Mouse (Mus musculus): ENCODE data around the gene 1700092M07Rik. TPM values are rescaled to one million over a fixed set of nuclear protein-coding genes. Genes with fewer than 3 reads are reported as not detected.
"Not testable (repeated sequence)": the region's sequence is repeated elsewhere in the genome, so short reads cannot be mapped to it uniquely, and the experiment has no call there.

The 1700092M07Rik gene
- polyA plus RNA-seq, 2 experiments: 0.63 to 0.65 TPM

GRCm38 (mm10) chr19:8716767-8717475 is 23.6 kb upstream of the 1700092M07Rik start:
- TF ChIP-seq EP300 (IDR thresholded peaks at IDR 0.05; ENCODE audit: low read depth) (peak; percentile 32; the same call in 1 of the 2 replicates), CTCF (IDR thresholded peaks at IDR 0.05; ENCODE audit: low read depth) (0 out of 2 replicates have a peak, but pooled peaks have one; percentile 0)
- Histone ChIP-seq H3K9ac (replicated peaks) (0 out of 2 replicates have a peak overlapping the region, but pooled peaks have one; percentile 9), H3K9me3 (ENCODE audit: control insufficient read depth, low read length) (no peaks in the 10 kb centered on the region), H3K4me2 (ENCODE audit: low read depth) (peak overlapping the region; percentile 98), H3K4me1 (replicated peaks; ENCODE audit: control insufficient read depth in 2 of 2, insufficient read depth in 2 of 2, low read length in 1 of 2) (peaks cover 43% of the 10 kb centered on the region in 2 experiments), H3K36me3 (replicated peaks; ENCODE audit: control insufficient read depth, insufficient read depth, low read depth) (peaks cover 9% of the 10 kb centered on the region), H3K4me3 (ENCODE audit: insufficient read depth in 1 of 2, low read depth in 2 of 2, low read length in 2 of 2) (no peak overlapping the region), H3K27me3 (ENCODE audit: control insufficient read depth, insufficient read depth, low read length) (no peaks in the 10 kb centered on the region), H3K27ac (peak overlapping the region; percentile 99)
- DNase-seq (ENCODE audit: low read depth in 3 of 3, low spot score in 3 of 3) (no peak), ATAC-seq (ENCODE audit: insufficient read depth) (no peak)
- WGBS (ENCODE audit: insufficient replicate concordance): 66% methylated on average over 8 of the region's 10 CpGs

- TF ChIP-seq EP300 (IDR thresholded peaks at IDR 0.05; ENCODE audit: low read depth) (no peak), CTCF (IDR thresholded peaks at IDR 0.05; ENCODE audit: low read depth) (peak; percentile 91)
- Histone ChIP-seq H3K9ac (replicated peaks) (no peak overlapping the region), H3K9me3 (ENCODE audit: control insufficient read depth, low read length) (no peaks in the 10 kb centered on the region), H3K4me1 (replicated peaks; ENCODE audit: control insufficient read depth in 2 of 2, insufficient read depth in 2 of 2, low read length in 1 of 2) (peaks cover 45 to 46% of the 10 kb centered on the region in 2 experiments), H3K27ac (no peak overlapping the region), H3K4me2 (ENCODE audit: low read depth) (no peak overlapping the region), H3K36me3 (replicated peaks; ENCODE audit: control insufficient read depth, insufficient read depth, low read depth) (no peaks in the 10 kb centered on the region), H3K4me3 (ENCODE audit: insufficient read depth in 1 of 2, low read depth in 2 of 2, low read length in 2 of 2) (no peak overlapping the region), H3K27me3 (ENCODE audit: control insufficient read depth, insufficient read depth, low read length) (no peaks in the 10 kb centered on the region)
- DNase-seq (ENCODE audit: low read depth in 3 of 3, low spot score in 3 of 3): peak; percentile 66 to 74 (median 70)
- no peak for ATAC-seq (ENCODE audit: insufficient read depth)
- WGBS (ENCODE audit: insufficient replicate concordance): 54% methylated on average over 3 of the region's 3 CpGs
These were observed 22.2 kb upstream of the 1700092M07Rik start for GRCm38 (mm10) chr19:8718357-8718756.

GRCm38 (mm10) chr19:8719037-8719436 is 21.5 kb upstream of the 1700092M07Rik start:
- H3K4me2 ChIP-seq (ENCODE audit: low read depth); H3K4me3 ChIP-seq (ENCODE audit: insufficient read depth in 1 of 2, low read depth in 2 of 2, low read length in 2 of 2); ATAC-seq (ENCODE audit: insufficient read depth); DNase-seq (ENCODE audit: low read depth in 3 of 3, low spot score in 3 of 3); H3K9ac ChIP-seq (replicated peaks); H3K27me3 ChIP-seq (ENCODE audit: control insufficient read depth, insufficient read depth, low read length); H3K36me3 ChIP-seq (replicated peaks; ENCODE audit: control insufficient read depth, insufficient read depth, low read depth); H3K9me3 ChIP-seq (ENCODE audit: control insufficient read depth, low read length): not testable (repeated sequence)
- Histone ChIP-seq H3K4me1 (replicated peaks; ENCODE audit: control insufficient read depth in 2 of 2, insufficient read depth in 2 of 2, low read length in 1 of 2) (peaks cover 44 to 45% of the 10 kb centered on the region in 2 experiments), H3K27ac (peak overlapping the region; percentile 32; the same call in 1 of the 2 replicates)
- TF ChIP-seq CTCF (IDR thresholded peaks at IDR 0.05; ENCODE audit: low read depth): peak; percentile 44; the same call in 1 of the 2 replicates

- Histone ChIP-seq H3K27me3 (ENCODE audit: control insufficient read depth, insufficient read depth, low read length) (no peaks in the 10 kb centered on the region), H3K9me3 (ENCODE audit: control insufficient read depth, low read length) (no peaks in the 10 kb centered on the region), H3K36me3 (replicated peaks; ENCODE audit: control insufficient read depth, insufficient read depth, low read depth) (peaks cover 26% of the 10 kb centered on the region), H3K4me3 (ENCODE audit: insufficient read depth in 1 of 2, low read depth in 2 of 2, low read length in 2 of 2) (peak overlapping the region; percentile 79 to 97; a peak in 3 of 4 replicates), H3K9ac (replicated peaks) (peak overlapping the region; percentile 81), H3K27ac (peak overlapping the region; percentile 94), H3K4me1 (replicated peaks; ENCODE audit: control insufficient read depth in 2 of 2, insufficient read depth in 2 of 2, low read length in 1 of 2) (peaks cover 29 to 37% of the 10 kb centered on the region in 2 experiments), H3K4me2 (ENCODE audit: low read depth) (peak overlapping the region; percentile 97)
- no peak for ATAC-seq (ENCODE audit: insufficient read depth)
- TF ChIP-seq EP300 (IDR thresholded peaks at IDR 0.05; ENCODE audit: low read depth): no peak
- no peak for TF ChIP-seq CTCF (IDR thresholded peaks at IDR 0.05; ENCODE audit: low read depth)
- WGBS (ENCODE audit: insufficient replicate concordance): 35% methylated on average over 1 of the region's 1 CpGs
- DNase-seq (ENCODE audit: low read depth in 3 of 3, low spot score in 3 of 3): no peak
These were observed 19.1 kb upstream of the 1700092M07Rik start for GRCm38 (mm10) chr19:8721378-8721777.

- peak overlapping the region; percentile 97 for H3K4me2 ChIP-seq (ENCODE audit: low read depth)
- 37% methylated on average over 4 of the region's 4 CpGs for WGBS (ENCODE audit: insufficient replicate concordance)
- no peaks in the 10 kb centered on the region for H3K27me3 ChIP-seq (ENCODE audit: control insufficient read depth, insufficient read depth, low read length)
- no peaks in the 10 kb centered on the region for H3K9me3 ChIP-seq (ENCODE audit: control insufficient read depth, low read length)
- ATAC-seq (ENCODE audit: insufficient read depth) (no peak), DNase-seq (ENCODE audit: low read depth in 3 of 3, low spot score in 3 of 3) (no peak)
- H3K4me1 ChIP-seq (replicated peaks; ENCODE audit: control insufficient read depth in 2 of 2, insufficient read depth in 2 of 2, low read length in 1 of 2): peaks cover 24 to 32% of the 10 kb centered on the region in 2 experiments
- H3K9ac ChIP-seq (replicated peaks): peak overlapping the region; percentile 81
- TF ChIP-seq CTCF (IDR thresholded peaks at IDR 0.05; ENCODE audit: low read depth): no peak
- no peak for TF ChIP-seq EP300 (IDR thresholded peaks at IDR 0.05; ENCODE audit: low read depth)
- peaks cover 33% of the 10 kb centered on the region for H3K36me3 ChIP-seq (replicated peaks; ENCODE audit: control insufficient read depth, insufficient read depth, low read depth)
- H3K4me3 ChIP-seq (ENCODE audit: insufficient read depth in 1 of 2, low read depth in 2 of 2, low read length in 2 of 2): peak overlapping the region; percentile 79 to 97
- H3K27ac ChIP-seq: peak overlapping the region; percentile 94
These were observed 18.5 kb upstream of the 1700092M07Rik start for GRCm38 (mm10) chr19:8722021-8722420.

All from liver, embryonic 14.5 days (tissue).